Mouse (Mus musculus): ENCODE results near the gene Syt14. TPM values are rescaled to one million over a fixed set of nuclear protein-coding genes. Genes with fewer than 3 reads are reported as not detected.

Gene Syt14
- total RNA-seq, 1 experiment from 2014 or later = 6.6 TPM

DNA sequence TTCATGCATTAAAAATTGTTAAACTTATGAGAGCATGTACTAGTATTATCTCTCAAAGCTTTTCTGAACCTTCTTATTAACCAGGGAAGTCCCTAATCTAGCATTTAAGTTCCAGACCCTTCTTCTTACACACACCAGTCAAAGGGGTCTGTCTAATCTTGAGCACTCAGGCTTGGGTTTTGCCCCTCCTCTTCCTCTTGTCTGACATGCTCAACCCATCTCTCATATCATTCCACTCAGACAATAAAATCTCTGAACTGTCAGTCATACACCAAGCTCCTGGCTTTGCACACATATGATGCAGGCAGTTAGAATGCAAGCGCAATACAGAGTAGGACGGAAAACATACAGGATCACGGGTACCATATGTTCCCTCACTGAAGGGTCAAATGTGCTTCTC lies 48.4 kb downstream of the Syt14 start:
- DNase-seq = no peak

DNA sequence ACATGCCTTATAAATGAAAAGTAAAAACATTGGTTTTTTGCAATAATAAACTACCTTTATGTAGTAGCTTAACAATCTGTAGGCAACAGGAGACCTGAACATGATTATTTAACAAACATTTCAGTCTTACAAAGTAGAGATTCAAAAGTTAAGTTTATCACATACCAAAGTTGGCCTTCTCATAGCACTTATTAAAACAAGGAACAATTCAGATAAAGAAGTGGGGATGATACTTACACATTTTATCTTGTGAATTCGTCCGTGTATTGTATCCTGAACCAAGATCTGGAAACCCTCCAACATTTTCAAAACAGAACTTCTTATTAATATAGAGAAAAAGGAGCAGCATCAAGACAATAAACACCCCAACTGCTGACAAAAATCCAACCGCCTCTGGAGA lies 49.1 kb downstream of the Syt14 start:
- no peak for DNase-seq

DNA sequence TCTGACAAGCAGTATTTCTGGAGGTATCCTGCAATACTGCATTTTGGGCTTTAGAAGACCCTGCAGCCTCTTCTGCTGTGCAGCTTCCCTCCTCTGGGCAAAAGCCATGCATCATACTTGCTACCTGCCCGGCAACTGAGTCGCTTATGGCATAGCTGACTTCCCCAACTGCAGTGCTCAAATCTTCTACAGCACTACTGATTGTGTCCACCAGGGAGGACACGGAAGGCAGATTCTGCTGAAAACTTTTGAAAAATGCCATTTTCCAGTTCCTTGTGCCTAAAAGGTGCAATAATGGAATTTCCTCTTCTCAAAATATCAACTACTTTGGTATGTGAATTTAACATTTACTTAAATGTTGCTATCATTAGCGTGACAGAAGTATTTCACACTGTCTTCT lies 51.2 kb downstream of the Syt14 start:
- no peak for DNase-seq

DNA sequence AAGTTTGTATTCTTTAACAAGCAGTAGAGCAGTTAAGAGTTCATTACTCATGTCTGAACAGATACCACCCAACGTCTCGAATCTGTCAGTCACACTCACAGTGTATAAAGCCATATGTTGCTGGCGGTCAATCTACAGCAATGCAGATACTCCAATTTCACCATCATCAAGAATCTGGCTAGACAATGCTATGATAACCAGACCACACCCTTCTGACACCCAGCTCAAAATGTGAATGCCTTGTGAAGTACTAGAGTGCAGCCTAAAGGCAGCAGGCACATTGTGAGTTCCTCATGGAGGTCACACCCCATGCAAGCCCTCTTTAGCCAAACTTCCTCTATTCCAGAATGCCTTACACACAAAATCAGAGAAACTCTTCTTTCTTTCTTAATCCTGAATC lies 53.9 kb downstream of the Syt14 start:
- DNase-seq = no peak

DNA sequence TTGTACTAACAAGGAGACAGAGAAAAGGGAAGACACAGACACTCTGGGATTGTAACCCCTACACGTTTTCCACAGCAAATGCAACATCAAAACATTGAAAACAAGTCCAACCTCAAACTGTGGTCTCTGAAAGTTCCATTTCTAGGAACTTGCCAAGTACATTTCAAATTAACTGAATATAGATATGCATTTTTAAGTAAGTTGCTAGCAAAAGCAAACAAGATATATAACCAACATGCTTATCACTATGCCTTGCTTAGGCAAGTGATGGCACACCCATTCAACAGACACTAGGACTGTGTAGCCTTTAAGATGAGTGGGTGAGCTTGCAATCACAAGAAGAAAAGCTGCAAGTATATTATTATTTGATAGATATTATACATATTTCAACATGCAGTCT lies 54.5 kb downstream of the Syt14 start:
- DNase-seq = no peak

DNA sequence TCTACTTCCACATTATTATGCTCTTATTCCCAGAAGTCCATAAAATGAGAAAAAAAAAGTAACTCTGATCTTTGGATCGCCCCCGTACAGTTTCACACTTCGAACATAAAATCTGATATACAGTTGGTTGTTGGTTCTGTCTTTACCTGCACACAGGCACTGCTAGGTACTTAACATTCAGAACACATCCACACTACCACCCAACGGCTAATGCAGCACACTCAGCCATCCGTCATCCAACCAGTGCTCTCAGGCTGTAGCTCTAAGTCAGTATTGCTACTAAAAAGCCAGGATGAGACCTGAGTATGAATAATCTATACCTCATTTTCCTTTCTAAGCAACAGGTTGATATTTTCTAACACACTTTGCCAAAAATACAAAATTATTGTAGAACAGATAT lies 73.3 kb downstream of the Syt14 start:
- DNase-seq = no peak

DNA sequence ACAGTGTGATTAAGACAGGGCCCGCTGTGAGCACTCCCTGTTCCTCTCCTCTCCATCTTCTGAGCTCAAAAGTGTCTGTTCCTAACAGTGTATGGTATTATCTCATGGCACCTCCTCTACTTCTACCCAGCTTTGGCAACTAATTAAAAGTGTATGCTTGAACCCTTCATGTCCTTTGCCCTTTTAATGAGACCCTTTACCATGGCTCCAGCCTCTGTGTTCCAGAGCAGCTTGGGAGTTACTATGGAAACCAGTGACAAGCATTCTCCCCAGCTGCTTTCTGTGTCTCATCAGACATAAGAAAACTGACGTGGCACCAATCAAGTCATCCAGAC lies 87.8 kb downstream of the Syt14 start:
- no peak for DNase-seq

DNA sequence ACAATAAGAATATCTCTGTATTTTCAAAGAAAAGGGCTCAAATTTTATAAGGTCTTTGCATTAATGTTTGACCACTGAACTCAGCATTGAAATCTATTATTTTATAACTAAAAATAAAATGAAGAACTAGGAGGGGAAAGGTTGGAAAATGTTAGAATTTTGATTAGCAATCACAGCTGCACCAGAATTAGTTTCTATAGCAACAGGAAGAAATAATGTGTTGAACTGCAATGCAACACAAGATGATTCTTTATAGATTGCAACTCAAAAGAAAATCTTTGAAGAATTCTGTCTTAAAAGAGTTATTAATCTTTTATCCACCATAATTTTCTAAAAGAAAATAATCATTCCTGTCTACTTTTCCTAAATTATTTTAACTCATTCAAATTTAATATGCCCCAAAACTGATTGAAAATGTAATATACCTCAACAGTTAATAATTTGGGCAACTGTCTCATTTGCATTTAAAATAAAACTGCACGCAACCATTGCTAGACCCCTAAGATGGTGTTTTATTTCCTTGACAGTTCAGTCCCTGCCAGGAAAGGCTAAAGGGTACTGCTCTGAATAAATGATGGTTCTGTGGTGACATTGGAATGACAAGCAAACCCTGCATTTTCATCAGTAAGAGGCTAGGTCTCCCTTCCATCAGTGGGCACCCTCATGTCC lies 88.3 kb downstream of the Syt14 start:
- DNase-seq = no peak

DNA sequence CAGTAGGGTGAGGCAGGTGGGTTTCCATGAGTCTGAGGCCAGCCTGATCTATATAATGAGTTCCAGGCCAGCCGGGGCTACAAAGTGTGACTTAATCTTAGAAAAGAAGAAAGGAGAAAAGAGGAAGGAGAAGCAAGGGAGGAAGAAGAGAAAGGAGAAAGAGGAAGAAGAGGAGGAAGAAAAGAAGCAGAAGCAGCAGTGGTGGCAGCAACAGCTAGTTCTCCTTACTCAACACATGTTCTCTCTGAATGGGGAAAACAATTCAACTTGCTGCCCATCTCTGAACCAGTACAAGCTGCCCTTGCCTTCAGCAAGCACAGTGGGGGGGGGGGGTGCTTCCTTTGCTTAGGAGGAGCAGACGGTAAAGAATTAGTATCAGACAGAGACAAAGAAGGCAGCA lies 96.5 kb downstream of the Syt14 start:
- DNase-seq = no peak

DNA sequence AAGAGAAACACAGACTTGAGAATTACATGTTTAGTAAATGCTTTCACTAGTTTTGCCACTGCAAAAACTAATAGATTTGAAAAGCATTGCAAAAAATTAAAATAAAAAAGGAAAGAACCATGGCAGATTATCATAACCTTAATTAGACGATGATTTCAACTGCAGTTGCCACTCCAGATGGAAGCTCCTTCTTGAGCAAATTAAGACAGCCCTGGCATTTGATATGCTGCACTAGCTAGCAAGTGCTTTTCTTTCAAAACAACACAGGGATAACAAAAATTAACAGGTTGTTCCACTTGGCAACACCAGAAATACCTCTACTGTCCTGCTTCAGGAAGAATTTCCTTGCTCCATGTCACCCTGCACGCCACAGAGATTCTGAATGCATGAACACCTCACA lies 97.6 kb downstream of the Syt14 start:
- no peak for DNase-seq

DNA sequence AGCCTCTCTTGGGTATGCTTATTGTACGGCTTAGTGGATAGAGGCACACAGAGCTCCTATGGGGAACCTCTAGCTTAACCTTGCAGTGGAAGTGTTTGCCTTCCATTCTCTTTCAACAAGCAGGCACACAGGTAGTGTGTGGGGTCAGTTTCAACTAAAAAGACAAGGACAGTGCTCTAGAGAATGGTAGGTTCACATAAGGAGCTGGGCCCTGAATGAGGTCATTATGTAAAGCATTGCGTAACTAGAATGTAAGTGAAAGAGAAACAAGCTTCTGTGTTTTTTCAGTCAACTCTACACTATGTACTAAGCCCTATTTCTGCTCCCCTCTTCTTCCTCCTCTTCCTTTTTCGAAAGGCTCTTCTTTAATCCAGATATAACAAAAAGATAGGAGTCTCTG lies 103.8 kb downstream of the Syt14 start:
- no peak for DNase-seq

DNA sequence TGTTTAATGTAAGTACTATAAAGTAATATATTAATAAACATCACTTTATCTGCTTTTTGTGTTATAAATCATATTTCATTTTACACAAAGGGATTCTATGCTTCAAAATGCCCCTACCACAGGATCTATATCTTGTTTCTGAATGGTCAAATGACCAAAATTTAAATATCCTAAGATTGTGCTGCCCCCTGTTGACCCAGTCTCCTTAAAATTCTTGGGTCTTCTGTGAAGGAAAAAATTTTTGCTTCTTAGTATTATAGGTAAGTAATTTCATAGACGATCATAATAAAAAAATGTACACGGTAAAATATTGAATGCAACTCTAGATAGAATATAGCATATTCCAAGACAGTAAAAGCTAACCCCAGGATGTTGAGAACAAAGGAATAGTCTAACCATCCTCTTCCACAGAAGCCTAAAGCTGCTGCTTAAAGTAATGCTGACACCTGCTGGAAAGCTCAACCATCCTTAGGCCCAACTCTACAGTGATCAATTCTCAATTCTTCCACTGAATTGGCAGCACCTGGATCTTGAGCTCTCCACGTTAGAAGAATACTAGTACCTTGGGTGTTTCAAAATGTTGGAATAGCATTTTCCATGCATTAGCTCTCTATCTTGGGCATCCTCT lies 123.4 kb downstream of the Syt14 start:
- DNase-seq = peak; percentile 13

DNA sequence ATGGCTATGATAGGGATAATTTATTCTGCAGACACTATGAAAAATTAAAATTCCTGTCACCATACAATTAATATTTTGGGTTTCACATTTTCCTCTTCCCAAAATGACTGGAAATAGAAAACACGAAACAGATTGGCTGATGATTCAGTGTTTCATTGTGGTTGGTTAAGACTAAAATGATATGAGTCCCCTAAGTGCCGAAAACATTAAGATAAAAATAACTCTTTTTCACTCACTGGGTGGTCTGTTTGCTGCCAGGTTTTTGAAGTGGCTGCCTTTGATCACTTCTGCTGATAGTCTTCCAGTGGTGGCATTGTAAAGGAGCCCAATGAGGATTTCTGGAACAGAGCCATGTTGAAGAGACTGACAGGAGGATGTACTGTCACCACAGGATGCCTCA lies 134.1 kb downstream of the Syt14 start:
- no peak for DNase-seq

DNA sequence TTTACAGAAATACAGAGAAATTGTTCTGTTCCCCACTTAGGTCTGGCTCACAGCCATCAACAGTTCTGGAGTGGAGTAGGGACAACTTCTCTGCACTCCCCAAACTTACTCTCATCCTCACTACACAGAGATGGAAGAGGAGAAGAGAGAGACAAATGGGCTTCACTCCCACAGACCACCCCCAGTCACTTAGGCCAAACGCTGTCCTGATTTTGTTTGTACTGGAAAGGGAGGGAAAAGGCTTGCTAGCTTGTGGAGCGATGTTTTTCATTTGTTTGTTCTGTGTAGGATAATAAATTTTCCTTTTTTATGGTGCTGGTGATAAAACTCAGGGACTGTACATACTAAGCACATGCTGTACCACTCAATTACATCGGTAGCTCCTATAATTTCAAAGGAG lies 134.7 kb downstream of the Syt14 start:
- no peak for DNase-seq

DNA sequence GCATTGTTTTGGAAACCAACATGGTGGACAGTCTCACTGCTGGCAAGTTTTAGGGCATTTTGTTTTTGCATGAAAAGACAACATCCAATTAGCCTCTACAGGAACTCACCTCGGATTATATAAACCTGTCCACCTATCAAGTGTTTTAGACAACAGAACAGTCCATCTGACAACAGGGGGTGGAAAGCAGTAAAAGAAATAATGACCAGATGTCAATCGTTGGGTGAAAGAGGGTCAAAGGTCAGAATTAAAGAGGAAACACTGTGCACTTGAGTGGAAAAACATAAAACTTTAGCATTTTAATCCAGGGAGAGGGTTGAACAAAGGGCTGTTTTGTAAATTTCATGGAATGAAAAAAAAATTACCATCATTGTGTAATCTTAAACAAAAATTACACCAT lies 136.8 kb downstream of the Syt14 start:
- no peak for DNase-seq

DNA sequence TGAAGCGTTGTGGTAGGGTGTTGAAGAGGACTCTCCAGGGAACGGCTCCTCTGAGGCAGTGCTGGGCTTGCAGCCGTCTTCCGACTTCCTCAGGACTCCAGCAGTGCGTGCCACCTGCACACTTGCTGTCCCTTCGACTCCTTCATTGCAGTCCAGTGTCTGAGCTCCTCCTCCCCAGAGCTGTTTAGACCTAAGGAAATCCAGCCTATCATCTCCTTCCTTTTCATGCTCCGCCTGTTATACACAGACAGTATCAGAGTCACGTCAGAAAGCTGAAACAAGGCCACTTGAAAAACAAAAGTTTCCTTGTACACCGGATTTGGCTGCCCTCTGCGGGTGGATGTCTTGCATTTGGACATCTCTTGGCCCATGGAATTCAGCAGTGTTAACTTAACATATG lies 138.4 kb downstream of the Syt14 start:
- DNase-seq = peak; percentile 36

DNA sequence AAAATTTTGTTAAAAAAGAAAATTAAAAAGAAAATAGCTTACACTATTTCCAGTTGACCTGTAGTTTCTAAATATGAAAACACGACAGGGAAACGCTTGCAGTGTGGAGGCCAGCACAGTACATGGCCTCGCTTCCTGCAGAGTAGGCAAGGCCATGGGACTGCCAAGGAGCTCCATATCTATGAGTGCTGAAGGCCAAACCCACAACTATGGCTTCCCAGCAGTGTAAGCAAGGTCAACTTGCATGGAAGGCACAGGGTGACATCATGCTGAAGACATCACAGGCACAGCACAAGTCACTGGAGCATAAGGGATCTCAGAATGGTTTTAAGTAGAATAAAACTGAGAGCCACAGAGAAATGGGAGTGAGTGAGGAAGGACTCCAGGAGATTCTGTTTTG lies 139.5 kb downstream of the Syt14 start:
- peak; percentile 68 for DNase-seq

DNA sequence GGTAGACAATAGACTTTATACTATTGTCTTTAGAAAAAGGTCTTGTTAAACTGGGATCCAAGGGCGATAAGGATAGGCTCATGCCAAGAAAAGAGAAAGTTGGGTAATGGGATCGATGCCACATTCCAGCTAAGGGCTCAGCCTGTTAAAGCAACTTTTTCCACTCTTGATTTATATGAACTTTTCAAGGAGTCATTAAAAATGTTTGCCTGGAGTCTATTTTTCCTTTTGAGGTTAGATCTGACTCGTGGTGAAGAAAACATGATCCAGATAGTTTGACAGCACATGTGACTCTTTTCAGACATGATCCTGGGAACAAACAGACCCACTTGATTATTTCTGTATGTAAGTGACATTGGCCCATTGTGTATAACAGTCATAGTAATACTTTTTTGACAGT lies 144.9 kb downstream of the Syt14 start:
- peak; percentile 47 for DNase-seq

DNA sequence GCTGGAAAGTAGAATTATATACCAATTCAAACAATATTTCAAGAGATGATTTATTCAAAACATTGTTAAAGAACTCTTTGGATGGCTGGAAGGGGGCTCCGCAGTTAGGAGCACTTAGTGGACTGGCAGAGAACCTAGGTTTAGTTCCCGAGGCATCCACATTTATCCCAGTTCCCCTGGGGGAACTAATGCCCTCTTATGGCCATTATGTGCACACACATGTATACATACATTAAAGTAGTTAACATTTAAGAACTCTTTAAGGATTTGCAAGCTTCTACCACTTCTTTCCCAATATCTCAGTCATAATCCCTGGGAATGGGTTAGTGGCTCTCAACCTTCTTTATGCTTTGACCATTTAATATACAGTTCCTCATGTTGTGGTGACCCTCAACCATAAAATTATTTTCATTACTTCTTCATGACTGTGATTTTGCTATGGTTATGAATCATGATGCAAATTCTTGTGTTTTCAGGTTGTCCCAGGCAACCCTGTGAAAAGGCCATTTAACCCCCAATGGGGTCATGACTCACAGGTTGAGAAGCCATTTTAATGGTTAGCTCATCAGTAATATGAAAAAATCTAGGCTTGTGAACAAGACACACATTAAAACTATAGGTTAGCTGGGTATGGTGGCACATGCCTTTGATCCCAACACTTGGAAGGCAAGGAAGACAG lies 152.8 kb downstream of the Syt14 start:
- no peak for DNase-seq

DNA sequence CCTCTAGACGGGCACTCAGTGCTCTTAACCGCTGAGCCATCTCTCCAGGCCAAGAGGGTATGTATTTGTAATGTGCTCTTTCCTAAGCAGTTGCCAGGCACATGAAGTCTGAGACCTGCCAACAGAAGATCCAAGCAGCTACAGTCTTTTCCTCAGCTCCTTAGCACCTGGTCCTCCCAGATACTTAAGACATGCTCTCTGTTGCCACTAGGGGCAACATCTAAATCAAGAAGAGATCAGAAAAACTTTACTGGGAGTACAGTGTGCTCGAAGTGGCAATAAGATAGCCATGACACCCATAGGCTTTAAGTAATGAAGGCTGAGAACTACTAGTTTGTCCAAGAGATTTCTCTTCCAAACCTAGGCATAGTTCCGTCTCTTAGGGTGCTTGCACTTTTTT lies 155.4 kb downstream of the Syt14 start:
- no peak for DNase-seq

DNA sequence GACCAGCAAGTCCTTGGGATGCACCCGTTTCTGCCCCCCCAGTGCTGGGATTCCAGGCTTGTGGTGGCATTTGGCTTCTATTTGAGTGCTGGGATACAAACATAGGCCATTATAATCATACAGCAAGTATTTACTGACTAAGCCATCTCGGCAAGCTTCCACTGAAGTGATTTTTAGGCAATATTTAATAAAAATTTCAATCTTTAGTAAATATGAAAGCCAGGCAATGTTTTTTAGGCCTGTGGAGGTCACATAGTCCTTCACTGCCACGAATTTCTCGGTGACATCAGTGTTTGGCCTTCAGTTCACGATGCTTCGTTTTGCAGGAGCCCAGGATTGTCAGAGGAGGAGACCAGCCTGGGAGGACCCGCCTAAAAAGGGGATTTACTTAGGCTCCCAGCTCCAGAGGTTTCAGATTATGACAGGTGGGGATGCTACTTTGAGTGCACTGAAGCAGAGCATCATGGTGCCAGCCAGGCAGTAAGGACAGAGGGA lies 156.4 kb downstream of the Syt14 start:
- peak; percentile 51 for DNase-seq

DNA sequence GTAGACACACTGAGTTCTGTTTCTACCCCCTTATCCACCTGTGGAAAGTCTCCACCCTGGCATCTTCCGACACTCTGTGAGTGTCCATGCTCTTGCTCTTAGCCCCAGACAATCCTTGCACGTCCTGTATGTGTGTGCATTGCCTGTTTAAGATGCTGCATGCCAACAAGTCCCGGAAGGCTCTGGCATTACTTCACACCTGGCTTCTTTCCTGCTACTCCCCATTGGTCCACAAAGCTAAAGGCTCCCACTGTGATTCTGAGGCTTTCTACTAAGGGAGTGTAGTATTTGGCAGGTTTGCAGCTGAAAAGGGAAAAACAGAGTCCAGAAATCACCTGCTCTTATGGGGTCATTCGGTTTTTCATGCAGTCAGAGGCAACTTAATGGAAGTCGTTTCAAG lies 162.7 kb downstream of the Syt14 start:
- peak; percentile 34 for DNase-seq

DNA sequence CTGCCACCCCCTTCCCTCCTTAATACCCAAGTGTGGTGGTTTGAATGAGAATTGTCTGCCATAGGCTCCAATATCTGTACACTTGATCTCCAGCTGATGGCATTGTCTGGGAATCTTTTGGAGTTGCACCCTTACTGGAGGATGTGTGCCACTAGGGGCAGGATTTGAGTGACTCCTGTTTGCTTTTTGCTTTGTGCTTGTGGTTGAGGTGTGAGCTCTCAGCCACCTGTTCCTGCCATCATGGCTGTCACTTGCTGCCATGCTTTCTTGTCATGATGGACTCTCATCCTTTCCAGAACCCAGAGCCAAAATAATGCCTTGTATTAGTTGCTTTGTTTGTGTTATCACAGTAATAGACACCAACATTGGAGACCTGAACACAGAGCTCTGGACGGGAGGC lies 165.8 kb downstream of the Syt14 start:
- no peak for DNase-seq

DNA sequence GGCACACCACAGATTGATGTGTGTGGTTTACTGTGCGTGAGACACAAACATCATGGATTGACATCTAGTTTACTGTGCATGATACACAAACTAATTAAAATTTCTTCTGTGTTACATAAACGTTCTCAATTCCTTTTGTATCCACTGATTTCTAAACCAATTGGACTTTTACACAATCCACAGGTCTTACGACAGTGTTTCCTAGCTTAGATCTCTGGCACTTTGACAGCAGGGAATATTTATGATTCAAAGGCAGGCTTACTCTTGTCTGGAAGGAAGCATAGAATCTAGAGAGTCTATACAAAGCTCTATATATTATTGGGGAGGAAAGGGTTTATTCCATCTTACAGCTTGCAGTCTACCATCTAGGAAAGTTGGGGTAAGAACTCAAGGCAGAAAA lies 171.1 kb downstream of the Syt14 start:
- DNase-seq = no peak

Measured in adrenal gland, postnatal 14 days (tissue).